In the genomic region with DNA sequence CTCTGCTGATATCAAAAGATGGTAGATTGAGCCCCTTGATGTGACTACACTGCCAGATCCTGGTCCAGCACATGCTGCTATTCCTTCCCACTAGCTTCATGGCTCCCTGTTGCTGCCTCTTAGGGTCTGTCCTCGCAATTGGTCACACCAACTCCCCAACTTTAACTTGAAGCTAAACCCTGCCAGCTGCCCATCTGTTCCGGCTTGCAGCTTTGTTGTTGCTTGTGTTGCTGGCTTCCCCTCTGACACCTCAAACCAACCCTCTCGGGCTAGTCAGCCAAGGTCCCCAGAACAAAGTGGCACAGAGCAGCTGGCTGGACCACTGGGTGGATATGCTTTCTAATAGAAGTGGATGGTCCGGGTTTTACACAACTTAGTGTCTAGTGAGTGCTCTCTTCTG, we compare ENCODE assay signal across 27 mouse cellular contexts.
"Had no signal": no experiment of that assay in that cellular context is flagged by ENCODE, and none has a peak within 500 bp of the region (broad histone marks: within the 10 kb centered on the region; RNA-seq: fewer than 3 reads in every experiment).

No protein-coding gene starts in this region.

- H3K4me3 ChIP-seq: gastrocnemius, adult 2 months; heart, embryonic 10.5 days; heart, embryonic 12.5 days; hindbrain, embryonic 10.5 days; hindbrain, embryonic 12.5 days; intestine, embryonic 15.5 days; left cerebral cortex, adult 2 months; limb, embryonic 10.5 days; limb, embryonic 12.5 days; liver, embryonic 13.5 days; liver, embryonic 15.5 days had no signal

- H3K27ac ChIP-seq: gastrocnemius, adult 2 months; heart, embryonic 10.5 days; hindbrain, embryonic 10.5 days; hindbrain, embryonic 12.5 days; hindbrain, embryonic 14.5 days; intestine, embryonic 15.5 days; left cerebral cortex, adult 2 months; limb, embryonic 10.5 days; limb, embryonic 12.5 days; liver, embryonic 13.5 days; liver, embryonic 15.5 days had no signal

- DNase-seq: gastrocnemius, adult 2 months; gastrocnemius, postnatal 10 days; gastrocnemius, postnatal 25 days; heart, adult 18-20 months; heart, postnatal 10 days; heart, postnatal 4 days; kidney, adult 18-20 months; kidney, adult 8-10 months; kidney, postnatal 10 days; kidney, postnatal 25 days; kidney, postnatal 4 days; layer of hippocampus, adult 9-11 months; liver; liver, embryonic 13.5 days had no signal

- H3K27me3 ChIP-seq: hindbrain, embryonic 12.5 days; intestine, embryonic 15.5 days; liver, embryonic 13.5 days; liver, embryonic 15.5 days had no signal

- H3K4me1 ChIP-seq: heart, embryonic 10.5 days; heart, embryonic 12.5 days; intestine, embryonic 15.5 days; limb, embryonic 10.5 days; limb, embryonic 12.5 days; liver, embryonic 13.5 days; liver, embryonic 15.5 days had no signal

- ATAC-seq: inflammation-experienced regulatory T-cells, adult 6 months; intestine, embryonic 15.5 days; intestine, postnatal 0 days had no signal

- H3K9me3 ChIP-seq: heart, embryonic 10.5 days; heart, embryonic 12.5 days; hindbrain, embryonic 10.5 days; hindbrain, embryonic 12.5 days; intestine, embryonic 15.5 days; limb, embryonic 10.5 days; limb, embryonic 12.5 days; liver, embryonic 13.5 days; liver, embryonic 15.5 days had no signal

- H3K36me3 ChIP-seq: heart, embryonic 10.5 days; heart, embryonic 12.5 days; hindbrain, embryonic 10.5 days; hindbrain, embryonic 12.5 days; intestine, embryonic 15.5 days; limb, embryonic 10.5 days; limb, embryonic 12.5 days; liver, embryonic 13.5 days; liver, embryonic 15.5 days had no signal

- H3K9ac ChIP-seq: heart, embryonic 12.5 days; hindbrain, embryonic 12.5 days; hindbrain, embryonic 14.5 days; intestine, embryonic 15.5 days; limb, embryonic 12.5 days; liver, embryonic 13.5 days; liver, embryonic 15.5 days had no signal

- H3K4me2 ChIP-seq: heart, embryonic 12.5 days; hindbrain, embryonic 12.5 days; hindbrain, embryonic 14.5 days; intestine, embryonic 15.5 days; limb, embryonic 12.5 days; liver, embryonic 11.5 days; liver, embryonic 13.5 days; liver, embryonic 15.5 days had no signal
